Mouse (Mus musculus) C2C12 (cell line): ENCODE measurements around the gene Olfr324. TPM values are rescaled to one million over a fixed set of nuclear protein-coding genes. Genes with fewer than 3 reads are reported as not detected.

Experiments
- H3K27me3 ChIP-seq: one replicate; pipeline ENCODE4 v1.6.1; 2011; ENCODE audit not compliant: control insufficient read depth, insufficient read depth, insufficient read length
- H3K36me3 ChIP-seq: one replicate; pipeline ENCODE4 v1.6.1; 2011; ENCODE audit not compliant: control insufficient read depth, insufficient read depth
- H3K4me3 ChIP-seq: one replicate; pipeline ENCODE4 v1.5.1; 2011; ENCODE audit warnings: mild to moderate bottlenecking, control low read depth; ENCODE audit not compliant: poor library complexity, insufficient read depth, severe bottlenecking
- H3K79me2 ChIP-seq: one replicate; pipeline ENCODE4 v1.6.1; 2011; ENCODE audit not compliant: control insufficient read depth, insufficient read depth
- H3K79me3 ChIP-seq: one replicate; pipeline ENCODE4 v1.6.1; 2011; ENCODE audit warnings: low read depth, control low read depth
- H3ac ChIP-seq: one replicate; pipeline ENCODE3; 2011; ENCODE audit warnings: low read depth; ENCODE audit not compliant: control insufficient read depth, insufficient read length
- CEBPB ChIP-seq: IDR thresholded peaks from one replicate; pipeline ENCODE4 v1.6.1; 2011; ENCODE audit warnings: low read depth, mild to moderate bottlenecking, control low read depth, moderate library complexity
- CTCF ChIP-seq: IDR thresholded peaks from one replicate; pipeline ENCODE4 v1.5.1; 2011; ENCODE audit not compliant: control insufficient read depth, insufficient read depth, insufficient read length
- FOSL1 ChIP-seq: IDR thresholded peaks from one replicate; pipeline ENCODE4 v1.8.0; 2011; ENCODE audit warnings: mild to moderate bottlenecking, low read length; ENCODE audit not compliant: poor library complexity, insufficient read depth, severe bottlenecking
- MAX ChIP-seq: IDR thresholded peaks from one replicate; pipeline ENCODE4 v1.6.1; 2011; ENCODE audit warnings: mild to moderate bottlenecking, control low read depth
- MYOD1 ChIP-seq: IDR thresholded peaks from one replicate; pipeline ENCODE4 v1.6.1; 2011; ENCODE audit warnings: low read depth; ENCODE audit not compliant: control insufficient read depth, insufficient read length
- MYOG ChIP-seq: IDR thresholded peaks from one replicate; pipeline ENCODE4 v1.6.1; 2011; ENCODE audit not compliant: control insufficient read depth, insufficient read length; ENCODE audit errors: extremely low read depth
- USF1 ChIP-seq: IDR thresholded peaks from one replicate; pipeline ENCODE4 v1.6.1; 2011; ENCODE audit warnings: low read depth, mild to moderate bottlenecking, control low read depth, moderate library complexity
- polyA plus RNA-seq: library from polyadenylated mRNA; unstranded; fragments of >200 nt; fragmentation: generic; extraction: Trizol; gene quantifications from one replicate; pipeline ENCODE4 v1.2.1, GENCODE M21; 2012; ENCODE audit warnings: missing spikeins

The Olfr324 gene
- polyA plus RNA-seq, 1 experiment, result not detected

DNA sequence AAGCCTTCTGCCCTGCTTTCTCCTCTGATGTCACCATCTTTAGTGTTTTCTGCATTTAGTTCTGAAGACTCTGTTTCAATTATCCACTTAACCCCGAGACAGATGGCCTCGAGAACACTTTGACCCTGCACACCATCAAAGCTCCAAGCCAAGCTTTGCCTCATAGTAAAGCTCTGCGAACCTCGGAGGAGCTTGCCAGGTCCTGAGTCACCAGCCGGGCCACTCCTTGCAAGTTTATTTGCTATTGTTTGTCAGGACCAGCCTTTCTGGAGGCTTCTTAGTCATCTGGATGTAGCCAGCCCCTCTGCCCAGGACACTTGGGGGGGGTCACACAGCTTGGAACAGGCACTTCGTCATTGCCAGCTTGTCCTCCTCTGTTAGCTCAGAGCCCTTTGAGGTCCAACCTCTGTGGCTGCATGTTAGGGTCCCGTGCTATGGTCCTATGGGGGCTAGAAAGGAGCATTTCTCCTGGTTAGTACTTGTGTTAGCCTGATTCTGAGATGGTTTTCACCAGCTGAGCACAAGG is 43.3 kb downstream of the Olfr324 start:
- Histone ChIP-seq H3K4me3 (no peak overlapping the region), H3K79me2 (no peaks in the 10 kb centered on the region), H3K79me3 (no peaks in the 10 kb centered on the region), H3ac (no peak overlapping the region), H3K27me3 (peaks cover 13% of the 10 kb centered on the region), H3K36me3 (no peaks in the 10 kb centered on the region)
- no peak for TF ChIP-seq MYOD1
- TF ChIP-seq MYOG, result no peak
- TF ChIP-seq FOSL1, result no peak
- TF ChIP-seq CTCF, result no peak
- TF ChIP-seq MAX, result no peak
- no peak for TF ChIP-seq USF1
- TF ChIP-seq CEBPB, result no peak

DNA sequence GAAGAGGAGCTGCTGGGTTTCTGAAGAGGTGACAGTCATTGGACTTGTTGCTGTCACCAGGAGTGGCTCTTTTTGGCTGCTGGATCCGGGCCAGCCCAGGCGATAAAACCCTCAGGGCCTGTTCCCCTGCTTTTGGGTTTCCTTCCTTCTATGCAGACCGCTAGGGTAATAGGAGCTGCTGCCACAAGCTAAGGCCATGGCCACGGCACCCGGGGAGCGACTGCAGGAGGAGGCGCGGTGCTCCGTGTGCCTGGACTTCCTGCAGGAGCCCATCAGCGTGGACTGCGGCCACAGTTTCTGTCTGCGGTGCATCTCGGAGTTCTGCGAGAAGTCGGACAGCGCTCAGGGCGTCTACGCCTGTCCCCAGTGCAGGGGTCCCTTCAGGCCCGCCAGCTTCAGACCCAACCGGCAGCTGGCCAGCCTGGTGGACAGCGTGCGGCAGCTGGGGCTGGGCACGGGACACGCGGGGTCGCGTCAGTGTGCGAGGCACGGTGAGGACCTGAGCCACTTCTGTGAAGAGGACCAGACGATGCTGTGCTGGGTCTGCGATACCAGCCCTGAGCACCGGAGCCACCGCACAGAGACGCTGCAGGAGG is 45.5 kb downstream of the Olfr324 start, which contains the start of gene Trim58:
TSS of gene Trim58 (plus strand) at position 194 of the 596 bp plus-strand sequence.
- no peaks in the 10 kb centered on the region for H3K36me3 ChIP-seq
- no peaks in the 10 kb centered on the region for H3K79me2 ChIP-seq
- peaks cover 13% of the 10 kb centered on the region for H3K27me3 ChIP-seq
- H3K4me3 ChIP-seq, result no peak within 1 kb of the TSS
- TF ChIP-seq CTCF (no peak), MYOG (no peak), CEBPB (no peak), FOSL1 (no peak), MYOD1 (no peak), USF1 (no peak), MAX (no peak)
- H3ac ChIP-seq, result no peak within 1 kb of the TSS
- no peaks in the 10 kb centered on the region for H3K79me3 ChIP-seq

DNA sequence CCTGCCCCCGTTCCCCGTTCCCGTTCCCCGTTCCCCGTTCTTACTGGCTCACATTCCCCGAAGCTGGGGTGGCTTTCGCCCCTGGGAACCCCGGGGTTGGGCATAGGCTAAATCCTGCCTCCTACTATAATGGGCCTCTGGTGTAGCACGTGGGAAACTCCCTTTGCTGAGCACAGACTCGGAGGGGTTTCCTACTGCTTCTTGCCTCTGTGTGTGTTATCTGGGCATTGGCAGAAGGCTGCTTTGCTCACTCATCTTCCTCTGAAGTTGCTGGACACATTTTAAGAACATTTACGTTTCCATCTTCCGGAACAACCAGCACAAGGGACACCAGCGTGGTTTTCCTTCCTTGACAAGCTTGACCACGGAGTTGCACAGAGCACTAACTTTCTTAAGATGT is 46.1 kb downstream of the Olfr324 start:
- Histone ChIP-seq H3K27me3 (peaks cover 20% of the 10 kb centered on the region), H3K36me3 (no peaks in the 10 kb centered on the region), H3K4me3 (no peak overlapping the region), H3K79me2 (no peaks in the 10 kb centered on the region), H3ac (no peak overlapping the region), H3K79me3 (no peaks in the 10 kb centered on the region)
- TF ChIP-seq MYOD1, result no peak
- no peak for TF ChIP-seq CTCF
- TF ChIP-seq MAX, result no peak
- TF ChIP-seq FOSL1, result no peak
- TF ChIP-seq MYOG, result no peak
- TF ChIP-seq CEBPB, result no peak
- no peak for TF ChIP-seq USF1

DNA sequence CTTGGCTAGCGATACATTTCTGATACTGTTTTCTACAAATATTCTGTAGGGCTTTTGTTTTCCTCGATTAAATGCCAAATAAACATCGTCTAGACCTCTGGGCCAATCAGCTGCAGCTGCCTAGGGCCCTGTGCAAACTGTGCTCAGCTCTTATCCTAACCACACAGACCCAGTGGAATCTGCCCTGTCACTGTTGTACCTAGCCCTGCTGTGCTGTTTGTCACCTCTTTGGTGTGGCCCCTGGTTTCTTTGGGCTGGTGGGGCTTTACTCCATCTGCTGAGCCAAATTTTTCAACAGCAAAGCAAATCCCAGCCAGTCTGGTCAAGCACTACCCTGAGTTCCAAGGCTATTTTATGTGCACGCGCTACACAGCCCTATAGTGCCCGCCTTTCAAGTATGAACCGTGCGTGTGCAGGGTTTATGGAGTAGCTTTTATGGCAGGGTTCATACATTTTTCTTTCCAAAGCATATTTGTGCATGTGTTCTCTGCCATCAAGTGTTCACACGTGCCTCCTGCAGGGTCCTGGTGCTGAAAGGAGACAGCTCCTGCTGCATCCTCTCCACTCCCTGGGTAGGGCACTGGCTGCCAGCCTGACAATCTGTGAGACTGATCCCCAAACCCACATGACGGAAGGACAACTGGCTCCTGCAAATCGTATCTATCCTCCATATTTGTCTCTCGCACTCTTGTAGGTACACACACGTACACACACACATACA is 46.9 kb downstream of the Olfr324 start:
- no peak overlapping the region for H3ac ChIP-seq
- H3K79me2 ChIP-seq, result no peaks in the 10 kb centered on the region
- TF ChIP-seq USF1 (no peak), MAX (no peak), MYOG (no peak), CEBPB (no peak), MYOD1 (no peak), FOSL1 (no peak), CTCF (no peak)
- H3K79me3 ChIP-seq, result no peaks in the 10 kb centered on the region
- H3K27me3 ChIP-seq, result peaks cover 20% of the 10 kb centered on the region
- no peaks in the 10 kb centered on the region for H3K36me3 ChIP-seq
- no peak overlapping the region for H3K4me3 ChIP-seq

DNA sequence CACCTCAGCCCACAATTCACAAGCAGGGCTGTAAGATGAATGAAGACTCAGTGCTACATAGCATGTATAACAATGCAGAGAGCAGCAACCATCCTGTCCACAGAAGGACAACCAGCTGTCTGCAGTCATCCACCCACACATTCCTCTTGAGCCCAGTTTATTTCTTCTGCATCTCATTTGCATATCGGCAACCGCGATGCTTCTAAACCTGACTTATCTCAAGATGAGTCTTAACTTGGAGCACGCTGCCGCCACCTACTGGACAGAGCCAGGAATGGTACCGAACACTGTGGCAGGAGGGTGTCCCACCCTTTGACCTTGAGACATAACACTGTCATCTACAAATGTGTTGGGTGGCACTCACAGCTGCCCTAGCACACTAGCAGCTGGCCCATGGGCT is 48.4 kb downstream of the Olfr324 start:
- H3K4me3 ChIP-seq, result no peak overlapping the region
- TF ChIP-seq FOSL1, result no peak
- peak; percentile 2 for TF ChIP-seq CTCF
- H3K79me2 ChIP-seq, result no peaks in the 10 kb centered on the region
- no peaks in the 10 kb centered on the region for H3K79me3 ChIP-seq
- no peak overlapping the region for H3ac ChIP-seq
- H3K36me3 ChIP-seq, result no peaks in the 10 kb centered on the region
- peaks cover 20% of the 10 kb centered on the region for H3K27me3 ChIP-seq

Other genes with a start within 250 kb of the Olfr324 start
- not detected for gene Lypd8, start 216.1 kb upstream of the Olfr324 start, polyA plus RNA-seq
- gene 1810065E05Rik, start 174.0 kb upstream of the Olfr324 start, polyA plus RNA-seq, result not detected
- gene Gm12253, start 162.6 kb upstream of the Olfr324 start, polyA plus RNA-seq, result not detected
- not detected for gene Lypd9, start 142.2 kb upstream of the Olfr324 start, polyA plus RNA-seq
- gene Olfr30, start 132.8 kb upstream of the Olfr324 start, polyA plus RNA-seq, result not detected
- gene Olfr332, start 102.6 kb upstream of the Olfr324 start, polyA plus RNA-seq, result not detected
- gene Olfr331, start 92.5 kb upstream of the Olfr324 start, polyA plus RNA-seq, result not detected
- gene Olfr330, start 60.3 kb upstream of the Olfr324 start, polyA plus RNA-seq, result not detected
- not detected for gene Olfr329-ps, start 48.7 kb upstream of the Olfr324 start, polyA plus RNA-seq
- not detected for gene Olfr328, start 39.5 kb upstream of the Olfr324 start, polyA plus RNA-seq
- not detected for gene Olfr224, start 24.6 kb upstream of the Olfr324 start, polyA plus RNA-seq
- gene Olfr325, start 17.4 kb upstream of the Olfr324 start, polyA plus RNA-seq, result not detected
- gene 2210407C18Rik, start 21.0 kb downstream of the Olfr324 start, polyA plus RNA-seq, result not detected
- gene Olfr323, start 35.4 kb downstream of the Olfr324 start, polyA plus RNA-seq, result not detected
- not detected for gene Trim58, start 45.4 kb downstream of the Olfr324 start, polyA plus RNA-seq
- not detected for gene Olfr322, start 63.7 kb downstream of the Olfr324 start, polyA plus RNA-seq
- not detected for gene Olfr320, start 86.0 kb downstream of the Olfr324 start, polyA plus RNA-seq
- gene Olfr319, start 104.0 kb downstream of the Olfr324 start, polyA plus RNA-seq, result not detected
- not detected for gene Olfr318, start 128.9 kb downstream of the Olfr324 start, polyA plus RNA-seq
- not detected for gene Olfr317, start 144.1 kb downstream of the Olfr324 start, polyA plus RNA-seq
- gene Olfr316, start 157.6 kb downstream of the Olfr324 start, polyA plus RNA-seq, result not detected
- gene Olfr315, start 178.1 kb downstream of the Olfr324 start, polyA plus RNA-seq, result not detected
- gene Olfr314, start 187.8 kb downstream of the Olfr324 start, polyA plus RNA-seq, result not detected
- gene Fam183b, start 206.8 kb downstream of the Olfr324 start, polyA plus RNA-seq, result not detected
- not detected for gene Olfr313, start 219.9 kb downstream of the Olfr324 start, polyA plus RNA-seq
- gene Olfr312, start 234.1 kb downstream of the Olfr324 start, polyA plus RNA-seq, result not detected
- not detected for gene Olfr311, start 244.1 kb downstream of the Olfr324 start, polyA plus RNA-seq